Mouse (Mus musculus) liver, embryonic 15.5 days (tissue): ENCODE measurements around the gene Msi2. TPM values are rescaled to one million over a fixed set of nuclear protein-coding genes. Genes with fewer than 3 reads are reported as not detected.

Source experiments
- ATAC-seq: fragments of 200-750 bp; cut with Nextera tagmentation; 2 replicates; pipeline ENCODE4 v1.8.0; 2017; ENCODE audit warnings: moderate number of reproducible peaks, mild to moderate bottlenecking, moderate library complexity; ENCODE audit not compliant: insufficient read depth
- H3K27ac ChIP-seq: fragments of 300-500 bp; sonication (generic); replicated peaks from 2 replicates; pipeline ENCODE4 v1.5.1; 2015; ENCODE audit warnings: mild to moderate bottlenecking, inconsistent platforms
- H3K27me3 ChIP-seq: fragments of 300-500 bp; sonication (generic); 2 replicates; pipeline ENCODE4 v1.6.1; 2015; ENCODE audit warnings: mild to moderate bottlenecking, inconsistent platforms
- H3K36me3 ChIP-seq: fragments of 300-500 bp; sonication (generic); replicated peaks from 2 replicates; pipeline ENCODE4 v1.6.1; 2015; ENCODE audit warnings: moderate library complexity, mild to moderate bottlenecking, inconsistent platforms
- H3K4me1 ChIP-seq: fragments of 300-500 bp; sonication (generic); replicated peaks from 2 replicates; pipeline ENCODE4 v1.6.1; 2015; ENCODE audit warnings: inconsistent platforms
- H3K4me2 ChIP-seq: fragments of 300-500 bp; sonication (generic); 2 replicates; pipeline ENCODE4 v1.6.1; 2015; ENCODE audit warnings: moderate library complexity, mild to moderate bottlenecking, inconsistent platforms
- H3K4me3 ChIP-seq: fragments of 300-500 bp; sonication (generic); replicated peaks from 2 replicates; pipeline ENCODE4 v1.5.1; 2015; ENCODE audit warnings: mild to moderate bottlenecking, inconsistent platforms
- H3K9ac ChIP-seq: fragments of 300-500 bp; sonication (generic); 2 replicates; pipeline ENCODE4 v1.6.1; 2015; ENCODE audit warnings: moderate library complexity, mild to moderate bottlenecking, inconsistent platforms
- H3K9me3 ChIP-seq: fragments of 300-500 bp; sonication (generic); replicated peaks from 2 replicates; pipeline ENCODE4 v1.6.1; 2016; ENCODE audit warnings: inconsistent platforms
- WGBS: fragments of 180-500 bp; shearing (Covaris S2); methylation state at CpG from one replicate; pipeline ENCODE4 v1.1.7; 2015; ENCODE audit warnings: mixed read lengths; ENCODE audit not compliant: insufficient replicate concordance; 5-methylcytosine and 5-hydroxymethylcytosine counted together
- polyA plus RNA-seq: library from polyadenylated mRNA; unstranded; fragments of >200 nt; fragmentation: Nextera tagmentation; extraction: Ambion mirVana; gene quantifications from 2 replicates; pipeline ENCODE4 v1.2.1, GENCODE M21; 2015

The Msi2 gene
- polyA plus RNA-seq, 1 experiment from 2014 or later = 3.1 TPM

DNA sequence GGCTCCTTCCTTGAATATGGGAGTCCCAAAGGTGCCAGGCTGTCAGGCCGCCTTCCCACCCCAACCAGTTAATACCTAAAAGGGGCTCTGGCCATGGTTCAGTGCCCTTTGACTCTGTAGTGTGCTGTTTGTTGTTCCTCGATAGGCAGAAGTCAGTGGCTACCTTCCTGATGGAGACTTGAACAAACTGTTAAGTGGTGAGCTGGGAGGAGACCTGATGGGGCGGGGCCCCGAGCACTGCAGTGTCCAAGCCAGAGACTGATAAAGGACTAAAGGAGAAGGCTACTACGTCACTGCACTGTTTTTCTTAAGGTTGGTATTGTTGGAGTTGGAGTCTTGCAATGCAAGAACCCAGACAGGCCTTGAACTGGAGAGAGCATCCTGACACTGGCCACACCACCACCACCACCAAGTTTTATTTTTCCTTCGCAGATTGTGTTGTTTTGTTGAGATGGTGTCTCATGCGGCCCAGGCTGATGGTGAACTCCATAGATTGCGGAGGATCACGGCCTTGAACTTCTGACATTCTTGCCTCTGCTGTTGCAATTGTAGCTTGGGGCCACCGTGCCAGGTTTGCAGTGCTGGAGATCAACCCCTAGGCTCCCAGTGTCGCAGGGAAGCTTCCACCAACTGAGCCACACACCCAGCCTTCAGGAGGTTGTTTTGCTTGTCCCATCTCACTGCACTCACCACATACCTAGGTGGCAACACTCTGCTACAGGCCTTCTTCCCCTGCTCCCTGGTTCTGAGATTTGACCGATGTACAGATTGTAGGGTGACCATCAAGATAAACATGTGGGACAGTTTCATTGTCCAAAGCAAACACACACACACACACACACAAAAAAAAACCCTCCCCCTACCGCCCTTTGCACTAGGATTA, 2.2 kb upstream of the Msi2 start:
- H3K4me1 ChIP-seq = peaks cover 40% of the 10 kb centered on the region
- 0 out of 2 replicates have a peak overlapping the region, but pooled peaks have one; percentile 14 for H3K27ac ChIP-seq
- H3K9me3 ChIP-seq = no peaks in the 10 kb centered on the region
- 53% methylated on average over 13 of the region's 13 CpGs for WGBS
- H3K27me3 ChIP-seq = no peaks in the 10 kb centered on the region
- no peak overlapping the region for H3K4me3 ChIP-seq
- H3K9ac ChIP-seq = no peak overlapping the region
- peak overlapping the region; percentile 100 for H3K4me2 ChIP-seq
- no peaks in the 10 kb centered on the region for H3K36me3 ChIP-seq
- 0 out of 2 replicates have a peak, but pooled peaks have one; percentile 10 for ATAC-seq

DNA sequence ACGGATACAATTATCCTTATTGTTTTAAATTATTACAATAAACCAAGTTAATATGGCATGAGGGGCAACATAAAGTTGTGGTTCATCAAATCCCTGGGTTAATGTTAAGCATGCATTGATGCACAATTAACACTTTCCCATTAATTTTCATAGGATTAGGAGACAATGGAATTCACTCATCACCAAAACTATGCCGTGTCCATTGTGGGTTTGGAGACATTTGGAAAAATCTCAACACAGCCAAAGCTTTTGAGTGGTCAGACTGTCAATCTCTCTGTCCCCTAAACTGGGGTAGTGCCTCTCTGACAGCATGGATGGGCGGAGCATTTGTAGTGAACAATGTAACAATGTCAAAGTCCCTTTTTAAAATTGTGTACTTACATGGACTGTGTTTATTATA, 1.3 kb upstream of the Msi2 start:
- Histone ChIP-seq H3K4me1 (peaks cover 47% of the 10 kb centered on the region), H3K9ac (no peak overlapping the region), H3K27ac (peak overlapping the region; percentile 92), H3K9me3 (no peaks in the 10 kb centered on the region), H3K36me3 (no peaks in the 10 kb centered on the region), H3K27me3 (no peaks in the 10 kb centered on the region), H3K4me2 (peak overlapping the region; percentile 100), H3K4me3 (peak overlapping the region; percentile 95; the same call in 1 of the 2 replicates)
- no peak for ATAC-seq
- 63% methylated on average over 3 of the region's 3 CpGs for WGBS

DNA sequence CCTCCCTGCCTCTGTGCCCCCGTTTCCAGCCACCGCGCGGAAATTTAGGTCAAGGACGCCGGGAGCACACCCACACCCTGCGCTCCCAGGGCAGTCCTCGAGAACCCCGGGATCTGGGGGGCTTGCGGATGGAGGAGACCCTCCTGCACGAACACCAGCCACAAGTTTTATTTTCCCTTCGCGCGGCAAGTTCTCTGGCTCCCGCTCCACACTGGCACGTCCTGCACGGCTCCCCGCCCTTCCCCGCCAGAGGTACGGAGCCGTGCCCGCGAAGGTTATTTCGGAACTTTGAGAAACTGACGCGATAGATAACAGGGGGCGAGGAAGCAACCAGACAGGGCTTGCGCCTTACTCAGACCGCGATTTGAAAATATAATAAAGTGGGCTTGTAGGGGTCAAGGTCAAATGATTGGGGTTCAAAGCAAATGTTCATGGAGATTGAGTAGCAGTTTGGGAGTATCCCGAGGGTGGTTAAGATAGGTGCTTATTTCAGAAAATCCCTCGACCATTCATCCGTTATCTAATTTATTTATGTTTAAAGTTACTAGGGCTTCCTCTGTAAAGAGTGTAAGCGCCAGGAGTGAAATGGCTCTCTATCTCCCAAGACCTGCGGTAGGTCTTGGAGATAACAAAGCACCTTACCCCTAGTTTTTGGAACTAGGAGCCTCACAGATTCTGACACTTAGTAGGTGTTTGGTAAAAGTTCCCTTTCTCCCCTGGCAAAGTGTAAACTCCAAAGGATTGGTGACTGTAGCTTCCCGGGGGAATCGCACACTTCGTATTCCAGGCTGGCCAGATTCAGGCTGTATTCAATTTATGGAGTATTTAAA, 668 bp upstream of the Msi2 start:
- 6% methylated on average over 38 of the region's 38 CpGs for WGBS
- Histone ChIP-seq H3K27ac (peak overlapping the region; percentile 92), H3K9me3 (no peaks in the 10 kb centered on the region), H3K4me1 (peaks cover 47% of the 10 kb centered on the region), H3K27me3 (no peaks in the 10 kb centered on the region), H3K4me3 (peak overlapping the region; percentile 95), H3K36me3 (no peaks in the 10 kb centered on the region), H3K9ac (peak overlapping the region; percentile 95), H3K4me2 (peak overlapping the region; percentile 100)
- ATAC-seq = peak; percentile 61

DNA sequence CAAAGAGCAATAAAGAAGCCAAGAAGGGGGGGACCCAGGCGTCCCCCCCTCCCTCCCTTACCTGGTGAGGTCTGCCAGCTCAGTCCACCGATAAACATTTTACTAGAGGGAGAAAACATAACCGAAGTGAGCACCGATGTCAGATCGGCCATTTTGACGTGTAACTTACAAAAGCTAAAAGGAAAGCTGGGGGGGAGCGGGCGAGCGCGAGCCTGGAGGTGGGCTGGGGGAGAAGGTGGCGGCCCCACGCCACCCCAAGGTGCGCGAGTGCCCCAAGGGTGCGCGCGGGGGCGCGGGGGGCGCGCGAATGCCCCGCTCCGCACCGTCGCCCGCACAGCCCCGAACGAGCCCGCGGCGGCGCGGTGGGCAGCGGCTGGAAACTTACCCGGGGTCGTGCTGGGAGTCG, 666 bp downstream of the Msi2 start:
- Histone ChIP-seq H3K4me1 (peaks cover 47% of the 10 kb centered on the region), H3K9ac (peak overlapping the region; percentile 95), H3K9me3 (no peaks in the 10 kb centered on the region), H3K27me3 (no peaks in the 10 kb centered on the region), H3K27ac (peak overlapping the region; percentile 92), H3K36me3 (0 out of 2 replicates have a peak, but pooled peaks cover under 1% of the 10 kb centered on the region), H3K4me3 (peak overlapping the region; percentile 95), H3K4me2 (peak overlapping the region; percentile 100)
- WGBS = under 1% methylated on average over 38 of the region's 38 CpGs
- peak; percentile 8 for ATAC-seq

DNA sequence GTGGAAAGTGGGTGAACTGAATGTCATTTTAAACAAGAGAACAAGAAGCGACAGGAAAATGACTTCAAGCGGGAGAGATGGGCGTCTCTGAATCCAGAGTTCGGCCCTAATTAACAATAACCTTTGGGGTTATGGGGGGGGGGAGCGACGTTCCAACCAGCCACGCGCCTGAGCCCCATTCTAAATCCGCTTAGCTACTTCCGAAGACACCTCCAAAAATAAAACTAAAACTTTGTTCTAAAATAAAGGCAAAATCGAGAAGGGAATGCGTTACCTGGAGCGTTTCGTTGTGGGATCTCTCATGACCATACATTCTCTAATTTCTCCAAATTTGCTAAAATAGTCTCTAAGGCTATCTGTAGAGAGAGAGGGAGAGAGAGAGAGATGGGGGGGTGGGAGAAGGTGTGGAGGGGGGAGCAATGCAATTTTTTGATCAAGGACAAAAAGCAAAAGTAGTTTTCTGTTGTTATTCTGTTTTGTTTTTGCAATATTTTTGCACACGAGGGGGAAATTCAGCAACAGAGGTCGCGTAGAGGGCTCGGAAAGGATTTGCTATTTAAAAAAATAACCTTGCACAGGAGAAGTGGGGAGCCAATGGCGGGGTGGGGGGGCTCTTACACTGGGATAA, 1.2 kb downstream of the Msi2 start:
- peak overlapping the region; percentile 100 for H3K4me2 ChIP-seq
- H3K9me3 ChIP-seq = no peaks in the 10 kb centered on the region
- H3K27me3 ChIP-seq = no peaks in the 10 kb centered on the region
- under 1% methylated on average over 19 of the region's 19 CpGs for WGBS
- ATAC-seq = no peak
- H3K9ac ChIP-seq = peak overlapping the region; percentile 95
- H3K4me3 ChIP-seq = peak overlapping the region; percentile 95
- peaks cover 47% of the 10 kb centered on the region for H3K4me1 ChIP-seq
- peaks cover 5% of the 10 kb centered on the region for H3K36me3 ChIP-seq
- H3K27ac ChIP-seq = peak overlapping the region; percentile 92

DNA sequence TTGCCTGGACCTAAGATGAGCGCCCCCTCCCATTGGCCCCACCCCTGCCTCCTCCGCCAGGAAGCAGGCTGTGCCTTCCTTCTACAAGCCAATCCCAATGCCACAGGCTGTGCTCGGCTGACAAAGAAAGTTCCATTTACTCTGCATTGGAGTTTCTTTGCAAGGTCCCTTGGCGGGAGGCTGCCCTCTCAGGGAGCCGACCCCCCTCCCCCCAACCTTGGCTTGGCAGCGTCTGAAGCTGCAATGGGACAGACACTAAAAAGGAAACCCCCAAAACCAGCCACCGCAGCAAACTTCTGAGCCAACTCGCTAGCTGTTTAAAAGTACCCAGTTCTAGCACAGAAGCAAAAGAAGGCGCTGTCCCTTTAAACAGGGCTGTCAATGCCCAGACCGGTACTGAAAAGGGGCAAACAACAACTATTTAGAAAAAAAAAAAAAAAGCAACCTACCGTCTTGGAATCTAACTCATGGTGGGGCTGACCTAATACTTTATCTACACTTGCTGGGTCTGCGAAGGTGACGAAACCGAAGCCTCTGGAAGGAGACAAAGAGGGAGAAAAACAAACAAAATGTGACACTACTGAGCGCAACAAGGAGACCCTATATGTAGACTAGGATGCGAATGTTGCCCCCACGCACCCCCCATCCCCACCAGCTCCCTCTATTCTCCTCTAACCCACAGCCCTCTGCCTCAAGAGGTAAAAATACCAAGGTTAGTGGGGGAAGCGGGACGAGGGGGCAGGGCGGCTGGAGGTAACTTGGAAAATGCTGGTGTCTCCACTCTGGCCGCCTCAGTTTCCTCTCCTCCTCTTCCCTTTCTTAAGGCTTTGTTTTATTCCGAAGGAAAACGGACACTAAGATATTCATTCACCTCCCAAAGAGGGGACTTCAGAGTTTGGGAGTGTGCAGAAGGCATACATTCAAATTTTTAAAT, 2.0 kb downstream of the Msi2 start:
- H3K27ac ChIP-seq = peak overlapping the region; percentile 92
- WGBS = 2% methylated on average over 23 of the region's 23 CpGs
- no peaks in the 10 kb centered on the region for H3K27me3 ChIP-seq
- peak overlapping the region; percentile 95 for H3K9ac ChIP-seq
- no peaks in the 10 kb centered on the region for H3K9me3 ChIP-seq
- peak overlapping the region; percentile 95 for H3K4me3 ChIP-seq
- peaks cover 45% of the 10 kb centered on the region for H3K4me1 ChIP-seq
- ATAC-seq = no peak
- H3K4me2 ChIP-seq = peak overlapping the region; percentile 100
- H3K36me3 ChIP-seq = peaks cover 13% of the 10 kb centered on the region

DNA sequence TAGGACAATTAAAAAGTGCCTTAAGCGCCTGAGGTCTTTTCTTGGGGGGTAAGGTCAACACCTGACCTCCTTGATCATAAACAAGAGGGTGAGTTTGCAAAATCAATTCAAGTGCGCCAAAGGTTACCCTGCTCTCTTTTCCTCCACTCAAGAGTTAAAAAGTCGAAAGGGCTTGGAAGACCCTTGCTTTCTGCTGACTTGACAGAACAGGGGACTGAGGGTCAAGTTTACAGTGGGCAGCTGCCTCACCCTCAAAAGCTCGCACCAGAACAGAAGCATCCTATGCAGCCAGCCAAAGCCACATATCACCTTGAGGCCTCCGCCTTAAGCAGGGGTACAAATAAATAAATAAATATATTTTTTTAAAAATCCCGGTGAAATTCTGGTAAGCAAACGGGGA, 3.0 kb downstream of the Msi2 start:
- Histone ChIP-seq H3K4me1 (peaks cover 35% of the 10 kb centered on the region), H3K9ac (no peak overlapping the region), H3K4me2 (peak overlapping the region; percentile 1; the same call in 1 of the 2 replicates), H3K4me3 (no peak overlapping the region), H3K9me3 (no peaks in the 10 kb centered on the region), H3K27me3 (no peaks in the 10 kb centered on the region), H3K27ac (no peak overlapping the region), H3K36me3 (peaks cover 21% of the 10 kb centered on the region)
- ATAC-seq = no peak
- WGBS = 70% methylated on average over 7 of the region's 7 CpGs

DNA sequence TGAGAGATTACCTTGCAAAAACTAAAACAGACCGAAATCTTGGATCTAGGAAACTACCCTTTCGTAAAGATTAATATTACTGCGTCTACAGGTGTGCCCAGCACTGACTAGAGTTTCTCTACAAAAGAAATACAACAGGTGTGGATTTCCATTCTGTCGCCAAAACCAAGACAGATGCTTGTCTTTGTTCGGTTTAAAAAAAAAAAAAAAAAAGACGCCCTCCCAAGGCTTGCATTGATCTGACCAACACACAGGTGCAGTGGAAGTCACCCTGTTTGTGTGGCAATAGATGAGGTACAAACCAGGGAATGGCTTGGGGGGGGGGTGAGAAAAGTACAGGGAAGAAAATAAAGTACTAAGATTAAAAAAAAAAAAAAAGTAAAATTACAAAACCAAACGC, 4.2 kb downstream of the Msi2 start:
- Histone ChIP-seq H3K4me1 (peaks cover 23% of the 10 kb centered on the region), H3K4me3 (no peak overlapping the region), H3K27me3 (no peaks in the 10 kb centered on the region), H3K4me2 (no peak overlapping the region), H3K27ac (no peak overlapping the region), H3K9me3 (no peaks in the 10 kb centered on the region), H3K36me3 (peaks cover 32% of the 10 kb centered on the region), H3K9ac (no peak overlapping the region)
- no peak for ATAC-seq
- 72% methylated on average over 7 of the region's 7 CpGs for WGBS

DNA sequence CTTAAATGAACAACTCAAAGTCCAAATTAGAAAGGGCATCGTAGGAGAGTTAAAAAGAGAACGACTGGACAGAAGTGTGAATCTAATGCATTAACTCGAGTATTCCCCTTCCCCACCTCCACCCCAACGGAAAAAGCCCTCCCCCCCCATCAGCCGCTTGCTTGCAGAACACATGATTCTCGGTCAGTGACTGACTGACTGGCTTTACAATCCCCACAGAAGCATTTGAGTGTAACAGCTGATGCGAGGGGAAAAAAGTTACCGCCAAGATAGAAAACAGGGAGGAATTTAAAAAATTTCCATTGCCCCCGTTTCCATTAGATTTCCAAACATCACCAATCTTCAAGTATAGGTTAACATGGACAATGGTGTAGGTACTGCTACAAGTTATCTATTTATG, 4.8 kb downstream of the Msi2 start:
- H3K27me3 ChIP-seq = no peaks in the 10 kb centered on the region
- no peak overlapping the region for H3K4me2 ChIP-seq
- no peaks in the 10 kb centered on the region for H3K9me3 ChIP-seq
- no peak overlapping the region for H3K27ac ChIP-seq
- WGBS = 67% methylated on average over 9 of the region's 9 CpGs
- peaks cover 16% of the 10 kb centered on the region for H3K4me1 ChIP-seq
- no peak overlapping the region for H3K9ac ChIP-seq
- ATAC-seq = no peak
- H3K36me3 ChIP-seq = peaks cover 32% of the 10 kb centered on the region
- no peak overlapping the region for H3K4me3 ChIP-seq
